Mouse (Mus musculus): ENCODE results near the gene Osmr. TPM values are rescaled to one million over a fixed set of nuclear protein-coding genes. Genes with fewer than 3 reads are reported as not detected.

The Osmr gene
- 0.25 and 0.33 TPM in 2 replicates for polyA plus RNA-seq (2015; fragmentation: Nextera tagmentation; extraction: Ambion mirVana)

DNA sequence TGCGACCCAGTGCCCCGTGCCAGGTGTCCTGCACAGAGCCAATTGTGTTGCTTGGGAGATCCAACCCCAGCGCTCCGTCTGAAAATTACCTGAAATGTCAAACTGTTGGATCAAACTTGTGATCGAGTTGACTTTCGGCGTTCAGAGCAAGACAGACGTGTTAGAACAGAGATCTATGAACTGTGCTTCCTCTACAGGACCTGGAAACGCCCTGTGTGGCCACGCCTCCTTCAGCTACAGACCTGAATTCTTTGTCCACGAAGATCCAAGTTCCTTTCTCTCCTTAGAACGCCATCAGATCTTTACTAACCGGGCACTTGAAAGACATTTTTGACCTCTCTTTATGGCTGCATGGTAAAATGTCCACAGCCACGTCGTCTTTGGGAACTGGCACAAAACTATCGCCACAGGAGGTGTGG is at the start of gene Osmr:
Osmr (minus strand) TSS at position 369 of the 419 bp plus-strand sequence.
- 7% methylated on average over 16 of the region's 16 CpGs for WGBS (ENCODE audit: insufficient replicate concordance)
- no peak for ATAC-seq (ENCODE audit: insufficient read depth)
- Histone ChIP-seq H3K36me3 (replicated peaks) (no peaks in the 10 kb centered on the region), H3K4me3 (replicated peaks) (peak within 1 kb of the TSS; percentile 43), H3K27me3 (peaks cover 48% of the 10 kb centered on the region), H3K4me1 (replicated peaks) (0 out of 2 replicates have a peak, but pooled peaks cover 5% of the 10 kb centered on the region), H3K27ac (replicated peaks) (no peak within 1 kb of the TSS), H3K4me2 (peak within 1 kb of the TSS; percentile 64), H3K9ac (no peak within 1 kb of the TSS), H3K9me3 (replicated peaks) (no peaks in the 10 kb centered on the region)

GRCm38 (mm10) chr15:6919406-6919805 is 44.6 kb upstream of the Osmr start:
- ATAC-seq (ENCODE audit: insufficient read depth) = no peak

GRCm38 (mm10) chr15:6914163-6914562 is 39.4 kb upstream of the Osmr start:
- H3K4me2 ChIP-seq = no peak overlapping the region
- no peak overlapping the region for H3K27ac ChIP-seq (replicated peaks)
- WGBS (ENCODE audit: insufficient replicate concordance) = 67% methylated on average over 6 of the region's 6 CpGs
- 0 out of 2 replicates have a peak, but pooled peaks cover 2% of the 10 kb centered on the region for H3K4me1 ChIP-seq (replicated peaks)
- H3K9me3 ChIP-seq (replicated peaks) = no peaks in the 10 kb centered on the region
- no peaks in the 10 kb centered on the region for H3K36me3 ChIP-seq (replicated peaks)
- H3K9ac ChIP-seq = no peak overlapping the region
- peaks cover 2% of the 10 kb centered on the region for H3K27me3 ChIP-seq
- H3K4me3 ChIP-seq (replicated peaks) = no peak overlapping the region
- no peak for ATAC-seq (ENCODE audit: insufficient read depth)

More at GRCm38 (mm10) chr15:6919406-6919805, 44.6 kb upstream of the Osmr start:
- no peaks in the 10 kb centered on the region for H3K4me1 ChIP-seq (replicated peaks)
- H3K27ac ChIP-seq (replicated peaks) = no peak overlapping the region
- no peaks in the 10 kb centered on the region for H3K27me3 ChIP-seq
- H3K4me2 ChIP-seq = no peak overlapping the region
- no peaks in the 10 kb centered on the region for H3K9me3 ChIP-seq (replicated peaks)
- H3K36me3 ChIP-seq (replicated peaks) = no peaks in the 10 kb centered on the region
- no peak overlapping the region for H3K9ac ChIP-seq
- no peak overlapping the region for H3K4me3 ChIP-seq (replicated peaks)
- 54% methylated on average over 6 of the region's 6 CpGs for WGBS (ENCODE audit: insufficient replicate concordance)

GRCm38 (mm10) chr15:6909669-6910068 is 34.9 kb upstream of the Osmr start:
- Histone ChIP-seq H3K4me2 (no peak overlapping the region), H3K27me3 (peaks cover 23% of the 10 kb centered on the region), H3K4me1 (replicated peaks) (0 out of 2 replicates have a peak, but pooled peaks cover 2% of the 10 kb centered on the region), H3K36me3 (replicated peaks) (no peaks in the 10 kb centered on the region), H3K27ac (replicated peaks) (no peak overlapping the region), H3K4me3 (replicated peaks) (no peak overlapping the region), H3K9ac (no peak overlapping the region), H3K9me3 (replicated peaks) (no peaks in the 10 kb centered on the region)
- WGBS (ENCODE audit: insufficient replicate concordance) = 2% methylated on average over 11 of the region's 11 CpGs
- peak; percentile 57; the same call in 1 of the 2 replicates for ATAC-seq (ENCODE audit: insufficient read depth)

- no peak for ATAC-seq (ENCODE audit: insufficient read depth)
- H3K4me3 ChIP-seq (replicated peaks) = no peak overlapping the region
- 39% methylated on average over 14 of the region's 14 CpGs for WGBS (ENCODE audit: insufficient replicate concordance)
These were observed 34.3 kb upstream of the Osmr start for GRCm38 (mm10) chr15:6909084-6909483.

GRCm38 (mm10) chr15:6908601-6909000 is 33.8 kb upstream of the Osmr start:
- whole genome bisulfite sequencing (ENCODE audit: insufficient replicate concordance) = 33% methylated on average over 5 of the region's 5 CpGs
- Histone ChIP-seq H3K9me3 (replicated peaks) (no peaks in the 10 kb centered on the region), H3K27me3 (peaks cover 28% of the 10 kb centered on the region), H3K4me3 (replicated peaks) (no peak overlapping the region), H3K4me2 (no peak overlapping the region), H3K36me3 (replicated peaks) (no peaks in the 10 kb centered on the region), H3K27ac (replicated peaks) (no peak overlapping the region), H3K9ac (no peak overlapping the region), H3K4me1 (replicated peaks) (0 out of 2 replicates have a peak, but pooled peaks cover 2% of the 10 kb centered on the region)
- no peak for ATAC-seq (ENCODE audit: insufficient read depth)

More at GRCm38 (mm10) chr15:6909084-6909483, 34.3 kb upstream of the Osmr start:
- H3K4me1 ChIP-seq (replicated peaks) = 0 out of 2 replicates have a peak, but pooled peaks cover 2% of the 10 kb centered on the region
- no peaks in the 10 kb centered on the region for H3K36me3 ChIP-seq (replicated peaks)
- H3K27ac ChIP-seq (replicated peaks) = no peak overlapping the region
- H3K9ac ChIP-seq = no peak overlapping the region
- H3K27me3 ChIP-seq = peaks cover 28% of the 10 kb centered on the region
- H3K4me2 ChIP-seq = no peak overlapping the region
- no peaks in the 10 kb centered on the region for H3K9me3 ChIP-seq (replicated peaks)

GRCm38 (mm10) chr15:6906260-6907047 is 31.7 kb upstream of the Osmr start:
- no peak overlapping the region for H3K9ac ChIP-seq
- peaks cover 28% of the 10 kb centered on the region for H3K27me3 ChIP-seq
- no peaks in the 10 kb centered on the region for H3K9me3 ChIP-seq (replicated peaks)
- no peak overlapping the region for H3K4me2 ChIP-seq
- 48% methylated on average over 19 of the region's 19 CpGs for WGBS (ENCODE audit: insufficient replicate concordance)
- no peak overlapping the region for H3K27ac ChIP-seq (replicated peaks)
- 0 out of 2 replicates have a peak, but pooled peaks cover 2% of the 10 kb centered on the region for H3K4me1 ChIP-seq (replicated peaks)
- ATAC-seq (ENCODE audit: insufficient read depth) = no peak
- H3K4me3 ChIP-seq (replicated peaks) = no peak overlapping the region
- no peaks in the 10 kb centered on the region for H3K36me3 ChIP-seq (replicated peaks)

- Histone ChIP-seq H3K27ac (replicated peaks) (no peak overlapping the region), H3K27me3 (peaks cover 33% of the 10 kb centered on the region), H3K36me3 (replicated peaks) (no peaks in the 10 kb centered on the region), H3K9ac (no peak overlapping the region), H3K4me2 (no peak overlapping the region), H3K9me3 (replicated peaks) (no peaks in the 10 kb centered on the region), H3K4me3 (replicated peaks) (no peak overlapping the region), H3K4me1 (replicated peaks) (0 out of 2 replicates have a peak, but pooled peaks cover 2% of the 10 kb centered on the region)
- no peak for ATAC-seq (ENCODE audit: insufficient read depth)
- WGBS (ENCODE audit: insufficient replicate concordance) = 61% methylated on average over 4 of the region's 4 CpGs
These were observed 31.0 kb upstream of the Osmr start for GRCm38 (mm10) chr15:6905726-6906125.

GRCm38 (mm10) chr15:6903286-6903975 is 28.7 kb upstream of the Osmr start:
- peaks cover 24% of the 10 kb centered on the region for H3K27me3 ChIP-seq
- H3K36me3 ChIP-seq (replicated peaks) = no peaks in the 10 kb centered on the region
- no peak overlapping the region for H3K9ac ChIP-seq
- H3K4me2 ChIP-seq = no peak overlapping the region
- no peak overlapping the region for H3K4me3 ChIP-seq (replicated peaks)
- no peak overlapping the region for H3K27ac ChIP-seq (replicated peaks)
- H3K4me1 ChIP-seq (replicated peaks) = no peaks in the 10 kb centered on the region
- no peak for ATAC-seq (ENCODE audit: insufficient read depth)
- no peaks in the 10 kb centered on the region for H3K9me3 ChIP-seq (replicated peaks)
- WGBS (ENCODE audit: insufficient replicate concordance) = 46% methylated on average over 9 of the region's 9 CpGs

DNA sequence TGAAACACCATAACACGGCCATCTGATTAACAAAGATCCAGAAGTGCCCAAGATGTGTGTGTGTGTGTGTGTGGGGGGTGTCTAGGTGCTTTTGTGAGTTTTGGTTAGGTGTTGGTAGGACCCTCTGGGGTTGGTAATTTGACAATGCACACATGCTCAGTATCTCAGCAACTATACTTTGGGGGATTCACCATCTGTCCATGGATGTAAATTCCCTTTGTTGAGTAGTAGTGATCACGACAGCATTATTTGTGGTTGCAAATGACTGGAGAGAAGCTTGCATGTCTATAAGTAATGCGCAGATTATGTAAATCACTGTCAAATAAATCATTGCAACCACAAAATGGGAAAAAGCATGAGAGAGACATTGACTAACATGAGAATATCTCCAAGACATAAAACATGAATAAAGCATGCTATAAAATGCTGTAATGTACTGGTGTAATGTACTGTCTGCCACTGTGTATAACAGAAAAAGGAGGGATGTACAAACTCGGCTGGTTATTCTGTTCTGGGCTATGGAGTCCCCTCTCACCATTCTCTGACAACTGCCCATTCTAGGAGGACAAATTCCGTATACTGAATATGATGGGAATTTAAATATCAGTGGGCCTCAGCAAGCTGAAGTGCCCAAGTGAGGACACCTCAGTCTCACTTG is 27.3 kb upstream of the Osmr start:
- Histone ChIP-seq H3K9ac (no peak overlapping the region), H3K4me2 (no peak overlapping the region), H3K4me3 (replicated peaks) (no peak overlapping the region), H3K36me3 (replicated peaks) (no peaks in the 10 kb centered on the region), H3K27me3 (peaks cover 15% of the 10 kb centered on the region), H3K9me3 (replicated peaks) (no peaks in the 10 kb centered on the region), H3K27ac (replicated peaks) (no peak overlapping the region), H3K4me1 (replicated peaks) (no peaks in the 10 kb centered on the region)
- ATAC-seq (ENCODE audit: insufficient read depth) = no peak
- WGBS (ENCODE audit: insufficient replicate concordance) = 56% methylated on average over 5 of the region's 5 CpGs

DNA sequence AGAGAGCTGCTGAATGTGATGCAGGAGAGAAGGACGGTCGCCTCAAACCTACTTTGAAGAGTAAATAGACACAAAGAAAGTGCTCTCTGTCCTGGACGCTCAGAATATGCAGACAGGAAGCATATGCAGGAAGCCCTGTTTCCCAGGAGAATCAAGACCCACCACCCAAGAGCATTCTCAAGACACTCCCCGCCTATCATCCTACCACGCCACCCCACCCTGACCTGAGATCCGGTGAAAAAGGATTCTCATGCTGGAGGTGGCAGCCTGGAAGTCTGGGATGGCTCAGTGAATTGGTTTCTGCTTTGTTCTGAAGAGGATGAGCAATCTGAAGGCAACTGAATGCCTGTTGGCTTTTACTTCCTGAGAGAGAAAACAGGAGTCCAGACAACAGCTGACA is 26.5 kb upstream of the Osmr start:
- Histone ChIP-seq H3K9me3 (replicated peaks) (no peaks in the 10 kb centered on the region), H3K4me2 (no peak overlapping the region), H3K27ac (replicated peaks) (no peak overlapping the region), H3K36me3 (replicated peaks) (no peaks in the 10 kb centered on the region), H3K9ac (no peak overlapping the region), H3K4me3 (replicated peaks) (no peak overlapping the region), H3K4me1 (replicated peaks) (no peaks in the 10 kb centered on the region), H3K27me3 (peaks cover 11% of the 10 kb centered on the region)
- ATAC-seq (ENCODE audit: insufficient read depth) = no peak
- 35% methylated on average over 6 of the region's 6 CpGs for WGBS (ENCODE audit: insufficient replicate concordance)

All from liver, embryonic 15.5 days (tissue).